Comparison of ENCODE assay signal across 16 mouse cellular contexts in genomic region chr7:30711942-30712341, GRCm38 (mm10). TPM values are rescaled to one million over a fixed set of nuclear protein-coding genes. Genes with fewer than 3 reads are reported as not detected.
"Had no signal": no experiment of that assay in that cellular context is flagged by ENCODE, and none has a peak within 500 bp of the region (broad histone marks: within the 10 kb centered on the region; RNA-seq: fewer than 3 reads in every experiment).

Gene Atp4a (plus strand): TSS chr7:30712209.

- DNase-seq: lung, postnatal 14 days; midbrain, embryonic 14.5 days; right cerebral cortex, adult 18-20 months; right cerebral cortex, postnatal 25 days; thymus, adult 2 months; thymus, postnatal 25 days had no signal

- H3K4me3 ChIP-seq: left cerebral cortex, adult 2 months; limb, embryonic 10.5 days; lung, embryonic 15.5 days; midbrain, embryonic 10.5 days; myocyte; neural tube, embryonic 15.5 days had no signal

- H3K27ac ChIP-seq: hindbrain, postnatal 0 days; left cerebral cortex, adult 2 months; limb, embryonic 10.5 days; lung, embryonic 15.5 days; macrophage; midbrain, embryonic 10.5 days; neural tube, embryonic 15.5 days had no signal

- H3K4me2 ChIP-seq: liver, embryonic 11.5 days; lung, embryonic 15.5 days; neural tube, embryonic 15.5 days had no signal

- H3K36me3 ChIP-seq: limb, embryonic 10.5 days; lung, embryonic 15.5 days; midbrain, embryonic 10.5 days; neural tube, embryonic 15.5 days had no signal

- H3K9ac ChIP-seq: lung, embryonic 15.5 days; neural tube, embryonic 15.5 days had no signal

- ATAC-seq: hindbrain, postnatal 0 days had no signal

- H3K9me3 ChIP-seq: limb, embryonic 10.5 days; lung, embryonic 15.5 days; midbrain, embryonic 10.5 days; neural tube, embryonic 15.5 days had no signal

RNA-seq across cellular contexts. Expression of gene Atp4a, which starts in this region (rescaled TPM):
- polyA plus RNA-seq: macrophage; myocyte; urinary bladder, adult 2 months had no signal
